Mouse (Mus musculus): ENCODE measurements around the gene Glp2r. TPM values are rescaled to one million over a fixed set of nuclear protein-coding genes. Genes with fewer than 3 reads are reported as not detected.

Glp2r gene
- polyA plus RNA-seq, 1 experiment from 2014 or later: 0.13 TPM

DNA sequence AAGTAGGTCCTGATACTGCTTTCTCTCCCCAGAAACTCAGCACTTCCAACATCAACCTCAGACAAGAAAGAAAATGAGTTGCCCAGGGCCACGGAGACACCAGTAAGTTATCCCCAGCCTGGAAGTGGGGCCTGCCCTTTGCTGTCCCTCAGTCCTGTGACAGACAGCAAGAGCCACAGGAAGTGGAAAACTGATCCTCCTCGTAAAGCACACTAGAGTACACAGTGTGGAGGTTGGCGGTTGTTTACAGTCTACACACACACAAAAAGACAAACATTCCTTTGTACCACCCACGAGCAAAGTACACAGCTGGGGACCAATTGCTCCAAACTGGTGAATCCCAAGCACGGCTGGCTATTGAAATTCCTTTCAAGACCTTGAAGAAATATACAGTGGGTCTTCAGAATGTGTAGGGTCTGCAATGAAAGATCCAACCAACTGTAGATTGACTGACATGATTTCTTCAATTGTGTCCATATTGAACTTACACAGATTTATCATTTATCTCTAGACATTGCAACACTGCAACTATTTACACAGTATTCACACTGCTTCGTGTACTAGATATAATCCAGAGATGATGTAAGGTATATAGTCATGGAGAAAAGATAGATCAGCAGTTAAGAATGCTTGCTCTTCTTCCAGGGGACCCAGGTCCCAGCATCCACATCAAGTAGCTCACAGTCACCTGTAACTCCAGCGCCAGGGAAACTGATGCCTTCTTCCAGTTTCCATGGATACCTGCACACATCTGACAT lies 48.4 kb downstream of the Glp2r start:
- H3K9ac ChIP-seq (replicated peaks; ENCODE audit: low read depth, low read length): no peak overlapping the region
- no peak overlapping the region for H3K27ac ChIP-seq (ENCODE audit: low read length)
- 39% methylated on average over 7 of the region's 7 CpGs for WGBS
- no peak for ATAC-seq (ENCODE audit: insufficient number of reproducible peaks, insufficient read depth, low FRiP score, low read depth)
- no peaks in the 10 kb centered on the region for H3K9me3 ChIP-seq (ENCODE audit: control insufficient read depth, low read depth, low read length)
- no peak overlapping the region for H3K4me3 ChIP-seq (ENCODE audit: low read depth, low read length)
- no peaks in the 10 kb centered on the region for H3K27me3 ChIP-seq (ENCODE audit: control insufficient read depth, insufficient read depth, low read length)
- no peak overlapping the region for H3K4me2 ChIP-seq (replicated peaks; ENCODE audit: low read depth, low read length)
- H3K4me1 ChIP-seq (ENCODE audit: control insufficient read depth, insufficient read depth, low read length): no peaks in the 10 kb centered on the region
- no peaks in the 10 kb centered on the region for H3K36me3 ChIP-seq (ENCODE audit: control insufficient read depth, insufficient read depth, low read length)

DNA sequence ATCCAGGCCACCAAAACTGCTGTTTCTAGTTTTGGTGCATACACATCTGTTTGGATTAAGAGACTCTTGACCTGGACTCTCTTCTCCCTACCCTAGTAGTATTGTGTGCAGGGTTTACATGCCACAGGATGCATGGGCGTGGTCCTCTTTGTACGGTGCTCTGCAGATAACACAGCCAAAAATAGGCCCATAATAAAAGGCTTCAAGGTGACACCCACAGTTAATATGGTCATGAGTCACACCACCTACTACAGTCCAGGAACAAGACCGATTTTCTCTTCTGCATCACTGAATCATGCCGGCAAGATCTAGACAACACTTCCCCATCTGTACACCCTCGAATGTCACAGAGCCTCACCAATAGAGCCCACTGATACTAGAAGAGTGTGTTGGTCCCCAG lies 49.5 kb downstream of the Glp2r start:
- WGBS: 86% methylated on average over 5 of the region's 5 CpGs
- Histone ChIP-seq H3K4me2 (replicated peaks; ENCODE audit: low read depth, low read length) (no peak overlapping the region), H3K4me3 (ENCODE audit: low read depth, low read length) (no peak overlapping the region), H3K9me3 (ENCODE audit: control insufficient read depth, low read depth, low read length) (no peaks in the 10 kb centered on the region), H3K9ac (replicated peaks; ENCODE audit: low read depth, low read length) (no peak overlapping the region), H3K4me1 (ENCODE audit: control insufficient read depth, insufficient read depth, low read length) (no peaks in the 10 kb centered on the region), H3K27ac (ENCODE audit: low read length) (no peak overlapping the region), H3K27me3 (ENCODE audit: control insufficient read depth, insufficient read depth, low read length) (no peaks in the 10 kb centered on the region), H3K36me3 (ENCODE audit: control insufficient read depth, insufficient read depth, low read length) (no peaks in the 10 kb centered on the region)
- ATAC-seq (ENCODE audit: insufficient number of reproducible peaks, insufficient read depth, low FRiP score, low read depth): no peak

DNA sequence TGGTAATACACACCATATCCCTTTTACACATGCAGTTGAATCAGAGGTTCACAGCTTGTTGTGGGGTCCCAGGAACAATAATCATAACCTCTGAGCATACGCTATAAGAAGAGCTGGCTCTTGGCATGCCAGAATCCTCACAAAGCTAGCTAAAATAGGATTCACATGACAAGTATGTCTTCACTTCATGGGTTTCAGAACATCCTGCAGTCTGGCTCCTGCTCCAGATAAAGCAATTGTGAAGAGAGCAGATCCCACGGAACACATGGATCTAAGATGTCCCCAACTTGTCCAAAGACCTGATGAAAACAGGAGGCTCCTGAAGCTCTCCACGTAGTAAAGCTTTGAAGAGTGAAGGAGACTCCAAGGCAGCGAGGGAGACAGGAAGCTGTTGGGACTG lies 55.6 kb downstream of the Glp2r start:
- H3K4me1 ChIP-seq (ENCODE audit: control insufficient read depth, insufficient read depth, low read length): no peaks in the 10 kb centered on the region
- no peak overlapping the region for H3K9ac ChIP-seq (replicated peaks; ENCODE audit: low read depth, low read length)
- ATAC-seq (ENCODE audit: insufficient number of reproducible peaks, insufficient read depth, low FRiP score, low read depth): no peak
- no peaks in the 10 kb centered on the region for H3K27me3 ChIP-seq (ENCODE audit: control insufficient read depth, insufficient read depth, low read length)
- no peak overlapping the region for H3K4me3 ChIP-seq (ENCODE audit: low read depth, low read length)
- no peaks in the 10 kb centered on the region for H3K9me3 ChIP-seq (ENCODE audit: control insufficient read depth, low read depth, low read length)
- no peak overlapping the region for H3K4me2 ChIP-seq (replicated peaks; ENCODE audit: low read depth, low read length)
- no peaks in the 10 kb centered on the region for H3K36me3 ChIP-seq (ENCODE audit: control insufficient read depth, insufficient read depth, low read length)
- 85% methylated on average over 4 of the region's 4 CpGs for WGBS
- no peak overlapping the region for H3K27ac ChIP-seq (ENCODE audit: low read length)

DNA sequence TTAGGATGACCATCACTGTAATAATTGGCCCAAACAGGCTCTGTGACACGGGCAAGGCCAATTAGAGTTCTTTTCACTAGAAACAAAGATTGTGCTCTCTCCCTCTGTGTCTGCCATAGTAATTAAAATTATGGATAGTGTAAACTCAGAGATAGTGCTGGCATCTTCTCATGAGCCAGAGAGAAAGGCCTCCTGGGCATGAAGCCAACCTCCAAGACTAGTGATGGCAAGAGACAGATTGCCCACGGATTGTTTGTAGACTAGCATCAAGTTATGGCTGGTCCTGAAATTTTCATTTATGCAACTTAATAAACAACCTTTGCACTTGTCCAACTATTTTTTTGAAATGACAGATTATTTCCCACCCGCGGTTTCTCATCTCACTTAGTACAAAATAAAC lies 58.0 kb downstream of the Glp2r start:
- H3K4me1 ChIP-seq (ENCODE audit: control insufficient read depth, insufficient read depth, low read length): no peaks in the 10 kb centered on the region
- no peak overlapping the region for H3K9ac ChIP-seq (replicated peaks; ENCODE audit: low read depth, low read length)
- H3K27me3 ChIP-seq (ENCODE audit: control insufficient read depth, insufficient read depth, low read length): no peaks in the 10 kb centered on the region
- H3K36me3 ChIP-seq (ENCODE audit: control insufficient read depth, insufficient read depth, low read length): no peaks in the 10 kb centered on the region
- no peak for ATAC-seq (ENCODE audit: insufficient number of reproducible peaks, insufficient read depth, low FRiP score, low read depth)
- 68% methylated on average over 4 of the region's 4 CpGs for WGBS
- H3K4me3 ChIP-seq (ENCODE audit: low read depth, low read length): no peak overlapping the region
- no peaks in the 10 kb centered on the region for H3K9me3 ChIP-seq (ENCODE audit: control insufficient read depth, low read depth, low read length)
- H3K27ac ChIP-seq (ENCODE audit: low read length): no peak overlapping the region
- H3K4me2 ChIP-seq (replicated peaks; ENCODE audit: low read depth, low read length): no peak overlapping the region

DNA sequence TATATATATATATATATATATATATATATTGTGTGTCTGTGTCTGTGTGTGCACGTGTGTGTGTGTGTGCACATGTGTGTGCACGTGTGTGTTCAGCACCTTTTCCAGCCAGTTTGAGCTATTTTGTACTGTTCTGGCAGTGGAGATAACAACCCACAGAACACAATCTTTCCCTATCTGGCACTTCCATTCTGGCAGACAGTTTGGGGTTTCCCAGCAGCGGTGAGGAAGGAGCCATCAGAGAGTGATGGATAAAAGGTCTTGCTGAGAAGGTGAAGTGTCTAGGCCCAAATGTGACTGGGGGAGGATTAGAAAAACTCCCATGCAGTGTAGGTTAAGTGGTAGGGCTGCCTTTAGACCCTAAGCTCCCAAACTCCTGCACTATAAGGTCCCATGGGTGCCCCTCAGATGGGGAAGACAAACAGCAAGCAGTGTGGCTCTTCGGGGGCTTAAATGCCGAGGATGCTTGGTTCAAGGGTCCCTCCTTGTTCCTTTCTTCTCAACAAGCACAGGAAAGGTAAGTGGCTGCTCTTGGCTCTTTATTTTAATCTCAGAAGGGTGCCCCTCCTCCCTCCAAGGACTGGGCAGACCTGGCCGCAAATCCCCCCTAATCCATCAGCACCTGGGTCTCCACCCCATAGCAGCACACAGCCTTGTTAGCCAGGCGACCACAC lies 76.1 kb downstream of the Glp2r start, which contains the start of gene Rcvrn:
Rcvrn (plus strand) TSS at position 624 of the 674 bp plus-strand sequence.
- Histone ChIP-seq H3K9me3 (ENCODE audit: control insufficient read depth, low read depth, low read length) (no peaks in the 10 kb centered on the region), H3K4me1 (ENCODE audit: control insufficient read depth, insufficient read depth, low read length) (no peaks in the 10 kb centered on the region), H3K27me3 (ENCODE audit: control insufficient read depth, insufficient read depth, low read length) (no peaks in the 10 kb centered on the region), H3K27ac (ENCODE audit: low read length) (no peak within 1 kb of the TSS), H3K4me2 (replicated peaks; ENCODE audit: low read depth, low read length) (no peak within 1 kb of the TSS), H3K36me3 (ENCODE audit: control insufficient read depth, insufficient read depth, low read length) (no peaks in the 10 kb centered on the region), H3K4me3 (ENCODE audit: low read depth, low read length) (no peak within 1 kb of the TSS), H3K9ac (replicated peaks; ENCODE audit: low read depth, low read length) (no peak within 1 kb of the TSS)
- 68% methylated on average over 7 of the region's 7 CpGs for WGBS
- ATAC-seq (ENCODE audit: insufficient number of reproducible peaks, insufficient read depth, low FRiP score, low read depth): no peak

DNA sequence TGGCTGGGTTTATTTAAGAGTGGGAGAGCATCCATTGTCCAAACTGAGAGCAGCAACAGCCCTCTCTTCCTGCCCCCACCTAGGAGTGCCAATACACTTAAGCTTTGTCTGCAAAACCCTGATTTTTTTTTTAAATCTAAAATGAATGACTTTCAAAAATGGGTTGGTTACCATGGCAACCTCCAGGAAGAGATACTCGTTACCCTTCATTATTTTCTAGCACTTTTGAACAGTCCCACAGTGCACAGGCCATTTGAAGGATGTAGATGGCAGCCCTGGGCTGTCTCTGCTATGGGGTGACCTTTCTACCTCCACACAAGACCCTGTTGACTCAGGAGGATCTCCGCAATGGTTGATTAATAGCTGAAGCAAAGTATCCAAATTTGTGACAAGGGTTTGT lies 84.8 kb downstream of the Glp2r start:
- H3K36me3 ChIP-seq (ENCODE audit: control insufficient read depth, insufficient read depth, low read length): no peaks in the 10 kb centered on the region
- 77% methylated on average over 2 of the region's 2 CpGs for WGBS
- H3K4me3 ChIP-seq (ENCODE audit: low read depth, low read length): no peak overlapping the region
- H3K9me3 ChIP-seq (ENCODE audit: control insufficient read depth, low read depth, low read length): no peaks in the 10 kb centered on the region
- H3K27me3 ChIP-seq (ENCODE audit: control insufficient read depth, insufficient read depth, low read length): no peaks in the 10 kb centered on the region
- H3K9ac ChIP-seq (replicated peaks; ENCODE audit: low read depth, low read length): no peak overlapping the region
- no peak overlapping the region for H3K4me2 ChIP-seq (replicated peaks; ENCODE audit: low read depth, low read length)
- no peaks in the 10 kb centered on the region for H3K4me1 ChIP-seq (ENCODE audit: control insufficient read depth, insufficient read depth, low read length)
- ATAC-seq (ENCODE audit: insufficient number of reproducible peaks, insufficient read depth, low FRiP score, low read depth): no peak
- H3K27ac ChIP-seq (ENCODE audit: low read length): no peak overlapping the region

DNA sequence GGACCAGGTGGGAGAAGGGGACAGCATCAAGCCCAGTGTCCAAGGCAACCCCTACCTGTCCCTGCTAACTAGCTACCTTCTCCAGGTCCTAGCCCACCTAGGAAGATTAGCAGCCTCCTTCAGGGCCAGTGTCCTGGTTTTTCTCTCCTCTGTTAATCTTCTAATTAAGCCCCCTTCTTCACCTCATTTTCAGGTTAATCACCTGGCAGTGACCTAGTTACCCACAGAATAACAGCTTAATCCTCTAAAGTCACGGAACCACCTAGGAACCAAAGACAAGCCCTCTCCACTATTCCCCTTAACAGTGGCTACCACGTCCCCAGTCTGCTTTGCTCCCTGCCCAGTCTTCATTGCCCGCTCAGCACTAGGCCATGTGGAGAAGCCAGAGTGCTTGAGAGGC lies 89.1 kb downstream of the Glp2r start:
- Histone ChIP-seq H3K27me3 (ENCODE audit: control insufficient read depth, insufficient read depth, low read length) (no peaks in the 10 kb centered on the region), H3K4me3 (ENCODE audit: low read depth, low read length) (no peak overlapping the region), H3K36me3 (ENCODE audit: control insufficient read depth, insufficient read depth, low read length) (no peaks in the 10 kb centered on the region), H3K4me2 (replicated peaks; ENCODE audit: low read depth, low read length) (no peak overlapping the region), H3K9me3 (ENCODE audit: control insufficient read depth, low read depth, low read length) (no peaks in the 10 kb centered on the region), H3K9ac (replicated peaks; ENCODE audit: low read depth, low read length) (no peak overlapping the region), H3K27ac (ENCODE audit: low read length) (no peak overlapping the region), H3K4me1 (ENCODE audit: control insufficient read depth, insufficient read depth, low read length) (no peaks in the 10 kb centered on the region)
- no peak for ATAC-seq (ENCODE audit: insufficient number of reproducible peaks, insufficient read depth, low FRiP score, low read depth)
- WGBS: 86% methylated on average over 3 of the region's 3 CpGs

DNA sequence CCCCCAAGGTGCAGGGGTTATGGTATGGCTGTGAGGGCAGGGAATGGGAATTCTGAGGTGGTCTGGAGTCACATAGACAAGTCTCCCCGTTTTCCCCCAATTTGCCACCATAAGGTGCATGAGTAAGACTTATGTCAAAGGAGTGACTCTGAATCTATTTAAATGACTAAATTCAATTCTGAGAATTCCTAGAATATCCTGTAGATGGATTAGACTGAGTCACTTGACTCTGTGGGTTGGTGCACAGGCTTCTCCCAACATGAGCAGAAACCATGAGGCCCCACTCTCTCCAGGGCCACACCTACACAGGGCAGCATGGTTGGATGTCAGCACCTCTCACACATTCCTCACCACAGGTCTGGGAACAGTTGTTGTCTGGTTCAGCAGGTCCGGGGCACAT lies 91.0 kb downstream of the Glp2r start:
- Histone ChIP-seq H3K27ac (ENCODE audit: low read length) (no peak overlapping the region), H3K36me3 (ENCODE audit: control insufficient read depth, insufficient read depth, low read length) (no peaks in the 10 kb centered on the region), H3K4me1 (ENCODE audit: control insufficient read depth, insufficient read depth, low read length) (no peaks in the 10 kb centered on the region), H3K27me3 (ENCODE audit: control insufficient read depth, insufficient read depth, low read length) (no peaks in the 10 kb centered on the region), H3K9ac (replicated peaks; ENCODE audit: low read depth, low read length) (no peak overlapping the region), H3K4me3 (ENCODE audit: low read depth, low read length) (no peak overlapping the region), H3K9me3 (ENCODE audit: control insufficient read depth, low read depth, low read length) (no peaks in the 10 kb centered on the region), H3K4me2 (replicated peaks; ENCODE audit: low read depth, low read length) (no peak overlapping the region)
- 86% methylated on average over 2 of the region's 2 CpGs for WGBS
- ATAC-seq (ENCODE audit: insufficient number of reproducible peaks, insufficient read depth, low FRiP score, low read depth): no peak
